Mouse (Mus musculus) G1E-ER4 (cell line): ENCODE measurements around the gene Blmh. TPM values are rescaled to one million over a fixed set of nuclear protein-coding genes. Genes with fewer than 3 reads are reported as not detected.

Source experiments
- GATA1 ChIP-seq: IDR thresholded peaks from one replicate; pipeline ENCODE4 v1.8.0; 2012; ENCODE audit warnings: low read length, inconsistent platforms
- polyA plus RNA-seq: library from polyadenylated mRNA; stranded (reverse); fragments of >175 nt; gene quantifications from 2 replicates; pipeline ENCODE4 v1.2.3, GENCODE M21; 2012

Gene Blmh
- polyA plus RNA-seq, 1 experiment = 23.7 TPM

DNA sequence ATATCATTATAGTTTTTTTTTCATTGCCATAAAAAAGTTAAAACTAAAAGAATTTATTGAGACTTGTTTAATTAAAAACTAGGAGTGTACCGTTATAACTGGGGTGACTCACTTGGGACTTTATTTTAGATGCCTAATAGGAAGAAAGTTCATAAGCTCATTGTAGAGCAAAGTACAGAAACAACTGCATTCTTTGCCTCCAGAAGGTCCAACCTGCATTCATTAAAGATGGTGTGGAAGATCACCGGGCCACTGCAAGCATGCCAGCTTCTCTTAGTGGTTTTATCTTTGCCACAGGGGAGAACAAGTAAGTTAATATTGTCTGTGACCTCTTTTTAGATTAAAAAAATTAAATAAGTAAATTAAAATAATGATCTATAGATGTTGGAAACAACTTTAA lies 20.3 kb upstream of the Blmh start:
- no peak for TF ChIP-seq GATA1

DNA sequence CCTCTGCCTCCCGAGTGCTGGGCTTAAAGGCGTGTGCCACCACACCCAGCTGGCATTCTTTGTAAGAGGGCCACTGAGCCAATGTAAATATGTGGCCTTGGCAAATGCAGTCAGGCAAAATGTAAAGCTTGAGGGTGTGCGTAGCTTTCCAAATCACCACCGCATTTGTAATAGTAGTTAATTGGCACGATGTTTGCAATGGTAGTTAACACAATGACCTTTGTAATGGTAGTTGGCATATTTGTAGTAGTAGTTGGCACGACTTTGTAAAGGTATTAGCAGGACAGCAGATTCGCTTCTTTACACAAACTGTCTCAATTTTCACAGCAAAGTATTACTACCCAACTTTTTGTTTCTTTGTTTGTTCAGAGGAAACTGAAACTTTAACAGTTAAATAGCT lies 16.0 kb upstream of the Blmh start:
- TF ChIP-seq GATA1 = no peak

DNA sequence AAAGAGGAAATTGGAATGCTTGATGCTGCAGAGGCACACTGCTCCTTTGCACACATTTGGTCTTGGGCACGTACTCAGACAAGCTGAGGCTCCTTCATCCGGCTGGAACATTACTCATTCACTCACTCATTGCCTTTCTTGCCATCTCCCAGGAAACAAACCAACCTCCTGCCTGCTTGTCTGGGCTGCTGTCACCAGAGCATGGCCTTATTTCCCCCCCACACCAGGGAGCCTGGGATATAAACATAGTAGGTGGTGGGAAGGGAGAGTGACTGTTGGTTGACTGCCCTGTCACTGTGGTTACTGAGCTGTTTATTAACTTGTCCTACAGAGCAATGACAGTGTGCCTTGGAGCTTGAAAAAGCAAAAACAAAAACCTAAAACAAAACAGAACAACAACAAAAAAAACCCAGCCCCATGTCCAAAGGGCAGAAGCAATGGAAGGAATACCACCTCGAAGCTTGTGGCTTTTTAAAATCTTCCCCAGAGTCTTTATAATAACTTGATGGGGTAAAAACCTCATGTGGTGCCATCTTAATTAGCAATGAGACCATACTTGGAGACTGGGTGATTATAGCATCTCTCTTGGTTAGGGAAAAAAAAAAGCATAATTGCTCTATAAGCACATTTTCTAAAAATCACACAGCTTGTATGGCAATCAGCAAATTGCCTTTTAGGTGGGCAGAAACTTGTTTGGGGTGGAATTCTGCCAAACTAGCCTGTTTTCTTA lies 13.1 kb upstream of the Blmh start:
- TF ChIP-seq GATA1 = no peak

DNA sequence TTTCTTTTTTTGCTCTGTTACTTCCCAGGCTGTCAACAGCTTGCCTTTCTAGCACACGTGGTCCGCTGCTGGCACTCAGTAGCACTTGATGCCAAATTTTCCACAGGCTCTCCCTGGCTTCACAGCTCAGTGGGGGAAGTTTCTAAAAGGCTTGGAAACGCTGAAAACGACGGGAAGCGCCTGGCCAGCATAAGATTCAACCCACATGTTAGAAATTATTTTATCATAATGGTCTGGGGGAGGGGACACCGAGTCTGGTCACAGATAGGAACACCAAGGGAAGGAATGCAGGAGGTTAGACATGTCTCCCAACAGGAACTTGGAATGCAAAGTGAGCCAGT lies 12.6 kb upstream of the Blmh start:
- no peak for TF ChIP-seq GATA1

DNA sequence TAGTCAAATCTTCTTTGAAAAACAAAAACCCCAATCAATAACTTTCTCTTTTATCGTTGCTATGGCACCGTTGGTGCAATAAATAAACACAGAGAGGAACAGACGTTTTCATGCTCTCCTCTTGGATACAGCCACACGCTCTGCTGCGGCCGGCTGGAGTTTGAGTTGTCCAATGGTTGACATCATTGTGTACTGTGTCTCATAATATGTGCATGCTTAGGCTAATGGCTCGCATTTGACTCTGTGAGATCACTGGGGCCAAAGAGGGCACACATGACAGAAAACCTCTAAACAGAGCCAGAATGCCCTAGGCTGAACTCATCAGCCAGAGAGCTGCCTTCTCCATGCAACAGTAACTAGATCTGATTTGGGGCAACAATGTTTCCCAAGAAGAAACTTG lies 10.2 kb upstream of the Blmh start:
- TF ChIP-seq GATA1 = no peak

DNA sequence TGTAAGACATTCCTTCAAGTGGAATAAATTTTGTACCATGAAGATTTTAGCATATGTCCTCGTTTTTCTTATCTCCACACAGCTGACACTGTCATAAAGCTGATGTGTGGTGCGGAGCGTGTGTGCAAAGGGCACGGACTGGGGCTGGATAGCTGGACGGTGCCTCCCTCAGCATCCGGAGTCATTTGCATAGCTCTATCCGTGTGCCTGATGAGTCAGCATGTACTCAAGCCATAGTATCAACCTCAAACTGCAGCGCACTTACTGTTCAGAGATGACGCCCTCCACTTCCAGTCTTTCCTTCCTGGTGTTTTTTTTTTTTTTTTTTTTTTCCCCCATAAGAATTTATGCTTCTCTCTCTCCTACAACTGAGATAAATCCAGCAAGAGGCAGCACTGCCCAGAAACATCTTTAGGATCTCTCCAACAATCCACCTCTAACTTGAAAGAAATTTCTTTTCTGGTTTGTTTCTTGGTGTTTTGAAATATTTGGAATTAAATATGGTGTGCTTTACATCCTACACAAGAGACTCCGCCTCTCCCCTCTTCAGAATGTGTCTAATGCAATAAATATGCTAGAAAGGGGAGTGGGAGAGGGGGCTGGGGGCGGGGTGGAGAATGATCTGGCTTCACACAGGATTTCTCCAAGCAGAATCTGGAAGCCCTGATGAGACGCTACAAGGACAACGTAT lies 7.9 kb upstream of the Blmh start:
- no peak for TF ChIP-seq GATA1

DNA sequence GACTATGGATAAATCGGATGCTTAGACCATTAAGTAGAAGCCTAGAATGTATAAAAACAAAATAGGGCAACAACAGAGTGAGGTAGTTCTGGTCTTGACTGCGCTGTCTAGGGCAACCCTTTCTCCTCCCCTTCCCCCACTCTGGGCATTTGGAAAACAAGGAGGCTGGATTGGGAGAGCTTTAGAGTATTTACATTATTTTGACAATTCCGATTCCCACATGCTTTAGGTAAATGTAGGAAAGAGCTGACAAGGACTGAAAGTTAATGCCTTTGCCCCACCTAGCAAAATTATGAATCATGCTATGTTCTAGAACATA lies 7.4 kb upstream of the Blmh start:
- no peak for TF ChIP-seq GATA1

DNA sequence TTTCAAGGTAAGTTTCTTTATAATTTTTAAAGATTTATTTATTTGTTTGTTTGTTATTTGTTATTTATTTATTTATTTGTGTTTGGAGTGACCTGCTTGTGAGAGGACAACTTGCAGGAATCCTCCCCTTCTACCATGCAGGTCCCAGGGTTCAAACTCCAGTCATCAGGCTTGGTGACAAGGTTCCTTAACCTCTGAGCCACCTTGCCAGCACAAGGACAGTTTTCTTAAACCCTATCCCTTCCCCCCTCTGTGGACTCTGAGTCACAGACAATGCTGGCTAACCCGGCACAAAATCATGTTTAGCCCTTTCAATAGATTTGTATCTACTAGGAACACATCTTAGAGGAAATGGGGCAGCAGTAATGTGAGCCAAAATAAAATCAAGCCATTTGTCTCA lies 4.0 kb upstream of the Blmh start:
- no peak for TF ChIP-seq GATA1

DNA sequence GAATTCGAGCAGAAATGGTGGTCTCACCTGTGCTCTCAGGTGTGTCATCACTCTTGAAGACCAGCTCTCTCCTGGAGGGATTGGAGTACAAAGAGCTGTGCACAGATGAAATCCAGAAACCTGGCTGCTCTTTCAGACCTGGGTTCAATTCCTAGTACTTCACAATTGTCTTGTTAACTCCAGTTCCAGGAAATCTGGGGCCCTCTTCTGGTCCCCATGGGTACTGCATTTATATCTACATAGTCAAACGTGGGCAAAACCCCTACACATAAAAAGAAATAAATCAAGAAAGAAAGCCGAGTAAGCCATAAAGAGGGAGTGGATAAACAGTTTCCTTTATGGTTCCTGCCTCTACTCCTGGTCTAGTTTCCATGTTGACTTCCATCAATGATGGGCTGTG lies 8.6 kb downstream of the Blmh start:
- TF ChIP-seq GATA1 = no peak

DNA sequence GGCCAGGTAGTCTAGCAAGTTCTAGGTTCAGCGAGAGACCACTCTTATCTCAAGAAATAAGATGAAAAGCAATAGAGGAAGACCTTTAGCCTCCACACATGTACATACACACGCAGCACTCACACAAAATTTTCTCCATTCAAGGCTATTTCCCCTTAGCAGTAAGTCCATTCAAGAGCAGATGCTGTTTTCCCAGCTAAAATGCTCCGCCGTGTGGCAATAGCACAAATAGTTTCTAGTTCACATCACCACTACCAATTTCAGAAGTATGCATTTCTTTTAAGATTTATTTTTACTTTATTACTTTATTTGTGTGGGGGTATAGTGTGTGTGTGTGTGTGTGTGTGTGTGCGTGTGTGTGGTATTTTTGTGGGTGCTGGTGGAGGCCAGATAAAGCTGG lies 12.0 kb downstream of the Blmh start:
- TF ChIP-seq GATA1 = no peak

DNA sequence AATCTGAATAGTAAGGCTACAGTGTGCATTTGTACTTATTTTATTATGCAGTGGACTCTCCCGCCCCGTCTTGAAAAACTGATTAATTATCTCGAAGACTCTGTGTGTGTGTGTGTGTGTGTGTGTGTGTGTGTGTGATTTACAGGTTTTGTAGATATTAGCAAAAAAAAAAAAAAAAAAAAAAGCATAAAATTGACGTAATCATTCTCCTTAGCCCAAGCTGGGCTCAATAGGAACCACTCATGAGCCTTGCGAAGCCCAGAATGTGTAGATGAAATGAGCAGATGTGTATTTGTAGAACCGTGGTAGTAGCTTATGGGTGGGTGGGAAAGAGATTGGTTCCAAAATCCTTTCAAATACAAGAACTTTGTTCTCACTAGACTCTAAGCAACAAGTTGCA lies 20.2 kb downstream of the Blmh start:
- TF ChIP-seq GATA1 = no peak

DNA sequence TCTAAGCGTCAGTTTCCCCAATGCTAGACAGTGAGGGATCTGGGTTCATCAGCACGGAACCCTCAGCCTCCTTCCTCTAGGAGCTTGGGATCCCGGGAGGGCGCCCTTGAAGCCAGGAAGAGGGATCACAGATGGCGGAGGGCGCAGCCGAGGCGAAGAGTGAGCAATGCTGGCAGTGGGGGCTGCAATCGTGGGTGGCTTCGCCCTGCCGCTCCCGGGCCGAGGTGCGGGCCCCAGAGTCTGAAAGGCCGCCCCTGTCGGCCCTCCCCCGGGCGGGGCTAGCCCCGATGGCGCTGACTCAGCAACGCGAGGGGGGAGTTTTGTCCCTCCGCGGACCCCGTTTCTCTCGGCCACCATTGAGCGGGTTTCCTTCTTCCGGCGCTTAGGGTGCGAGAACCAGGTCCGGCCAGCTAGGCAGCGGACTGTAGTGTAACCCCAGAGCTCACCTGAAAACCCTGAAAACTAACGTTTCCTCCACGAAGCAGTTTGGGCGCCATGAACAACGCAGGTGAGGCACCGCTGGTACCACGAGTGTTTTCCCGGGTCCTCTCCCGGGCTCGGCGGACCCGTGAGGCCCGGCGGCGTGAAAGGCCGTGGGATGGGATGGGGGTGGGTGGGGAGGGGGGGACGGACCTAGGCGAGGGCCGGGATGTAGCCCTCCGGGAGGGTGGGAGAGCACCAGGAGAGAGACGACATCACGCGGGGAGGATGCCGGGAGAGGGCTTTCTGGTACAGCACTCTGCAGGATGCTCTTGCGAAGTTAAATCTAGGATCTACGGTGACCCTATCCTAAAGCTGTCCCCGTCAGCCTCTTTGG lies 21.0 kb downstream of the Blmh start:
- no peak for TF ChIP-seq GATA1

DNA sequence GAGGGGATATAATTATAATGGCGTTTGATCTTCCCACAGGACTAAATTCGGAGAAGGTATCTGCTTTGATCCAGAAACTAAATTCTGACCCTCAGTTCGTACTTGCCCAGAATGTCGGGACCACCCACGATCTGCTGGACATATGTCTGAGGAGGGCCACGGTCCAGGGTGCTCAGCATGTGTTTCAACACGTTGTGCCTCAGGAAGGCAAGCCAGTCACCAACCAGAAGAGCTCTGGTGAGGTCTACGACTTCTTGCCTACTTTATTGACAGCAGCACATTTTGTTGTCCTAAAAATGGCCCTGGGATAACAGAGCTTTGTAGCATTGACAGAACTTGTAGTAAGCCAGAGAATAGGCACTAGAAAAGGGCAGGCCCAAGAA lies 21.6 kb downstream of the Blmh start:
- TF ChIP-seq GATA1 = no peak

DNA sequence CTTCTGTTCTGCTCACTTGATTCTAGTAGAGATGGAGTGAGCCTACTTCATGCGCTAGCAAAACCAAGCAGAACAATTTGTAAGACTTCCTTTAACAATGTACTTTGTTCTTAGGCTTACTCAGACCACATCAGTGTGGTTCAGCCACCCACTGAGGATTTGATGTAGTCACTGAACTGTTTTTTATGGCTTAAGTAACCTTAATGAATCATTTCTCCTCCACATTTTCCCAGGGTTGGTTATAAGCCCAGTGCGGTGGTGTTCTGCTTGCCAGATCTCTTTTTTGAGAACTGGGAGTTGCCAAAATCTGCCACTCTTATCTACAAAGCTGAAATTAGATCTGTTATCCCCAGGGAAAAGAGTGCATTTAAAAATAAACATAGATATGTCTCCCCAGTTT lies 28.9 kb downstream of the Blmh start:
- TF ChIP-seq GATA1 = no peak

DNA sequence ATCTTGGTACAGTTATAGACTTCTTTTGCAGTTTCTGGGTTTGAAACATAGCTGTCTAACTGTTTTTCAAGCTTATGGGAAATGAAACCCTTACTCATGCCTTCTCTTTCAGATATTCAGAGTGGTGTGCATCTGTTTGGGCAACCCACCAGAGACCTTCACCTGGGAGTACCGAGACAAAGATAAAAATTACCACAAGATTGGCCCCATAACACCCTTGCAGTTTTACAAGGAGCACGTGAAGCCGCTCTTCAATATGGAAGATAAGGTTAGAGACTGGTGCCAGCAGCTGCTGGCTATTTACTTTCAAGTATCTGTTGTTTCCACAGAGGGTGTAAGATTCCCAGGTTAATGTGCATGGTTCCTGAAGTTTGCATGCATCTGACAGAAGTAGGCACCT lies 41.1 kb downstream of the Blmh start:
- peak; percentile 28 for TF ChIP-seq GATA1

DNA sequence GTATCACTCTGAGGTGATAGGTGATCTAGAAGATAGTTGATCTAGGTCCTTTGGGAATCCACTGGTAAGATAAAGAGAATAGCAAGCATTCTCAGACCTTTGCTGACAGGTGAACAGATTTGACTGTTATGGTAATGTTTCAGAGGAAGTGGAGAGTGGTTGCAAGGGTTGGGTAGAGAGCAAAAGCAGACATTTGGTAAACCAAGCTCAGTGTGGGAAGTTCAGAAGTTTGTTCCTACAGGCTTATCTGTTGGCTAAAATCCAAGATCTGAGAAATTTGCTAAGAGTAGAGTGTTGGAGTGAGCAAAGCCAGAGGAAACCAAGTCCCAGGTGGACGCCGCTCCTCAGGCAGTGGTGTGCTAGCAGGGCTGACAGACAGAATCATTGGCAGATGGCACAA lies 45.7 kb downstream of the Blmh start:
- no peak for TF ChIP-seq GATA1
